Mouse (Mus musculus) lung, adult 18-20 months (tissue): ENCODE results near the gene Ece1.
A peak's percentile ranks its signal among the peaks of the same experiment; 100 is the strongest.
"Not testable (repeated sequence)": the region's sequence is repeated elsewhere in the genome, so short reads cannot be mapped to it uniquely, and the experiment has no call there.

Experiments
- DNase-seq, 2 experiments: peaks; one replicate each; pipeline ENCODE4 v3.0.0; 2022; ENCODE audit warnings: mixed read lengths in 2 of 2

The Ece1 gene

DNA sequence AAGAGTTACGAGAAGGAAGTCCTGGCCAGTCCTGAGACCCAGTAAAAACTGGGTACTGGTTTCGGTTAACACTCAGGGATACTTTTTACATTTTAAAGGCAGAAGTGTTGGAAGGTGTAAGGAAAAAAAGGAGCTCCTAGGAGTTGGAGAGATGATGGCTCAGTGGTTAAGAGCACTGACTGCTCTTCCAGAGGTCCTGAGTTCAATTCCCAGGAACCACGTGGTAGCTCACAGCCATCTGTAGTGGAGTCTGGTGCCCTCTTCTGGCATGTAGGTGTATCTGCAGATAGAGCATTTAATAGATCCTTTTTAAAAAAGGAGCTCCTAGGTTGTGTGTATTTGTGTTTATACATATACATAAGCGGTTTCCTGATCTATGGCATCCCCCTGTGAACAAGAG is 83.3 kb downstream of the Ece1 start:
- DNase-seq: no peak

DNA sequence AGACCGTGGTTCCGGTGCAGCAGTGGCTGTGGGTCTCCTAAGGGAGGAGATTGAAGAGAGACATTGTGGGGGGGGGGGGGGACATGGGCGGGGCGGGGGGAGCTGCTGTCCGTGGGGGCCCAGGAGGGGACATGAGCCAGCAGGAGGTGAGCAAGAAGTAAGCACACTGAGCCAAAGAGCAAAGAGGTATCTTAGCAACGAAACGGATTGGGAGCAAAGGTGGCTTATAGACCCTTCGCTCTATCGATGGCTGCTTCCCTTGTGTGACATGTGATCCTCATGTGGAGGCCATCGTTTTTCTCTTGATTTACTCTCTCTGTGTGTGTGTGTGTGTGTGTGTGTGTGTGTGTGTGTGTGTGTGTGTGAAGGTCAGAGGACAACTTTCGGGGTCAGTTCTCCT is 84.4 kb downstream of the Ece1 start:
- no peak for DNase-seq

DNA sequence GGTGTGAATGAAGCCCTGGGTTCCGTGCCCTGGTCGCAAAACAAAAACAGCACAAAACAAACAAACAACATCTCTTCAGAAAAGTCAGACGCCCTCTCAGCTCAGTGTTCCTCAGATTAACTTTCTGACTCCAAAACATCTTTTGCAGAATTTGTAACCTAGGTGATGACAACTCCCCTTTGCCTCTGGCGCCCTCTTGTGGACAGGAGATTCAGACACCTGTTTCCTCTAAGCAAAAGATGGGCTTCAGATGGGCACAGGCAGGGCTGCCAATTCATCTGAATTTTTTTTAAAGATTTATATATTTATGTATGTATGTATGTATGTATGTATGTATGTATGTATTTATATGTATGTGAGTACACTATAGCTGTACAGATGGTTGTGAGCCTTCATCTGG is 90.8 kb downstream of the Ece1 start:
- peak; percentile 76 to 84 for DNase-seq

DNA sequence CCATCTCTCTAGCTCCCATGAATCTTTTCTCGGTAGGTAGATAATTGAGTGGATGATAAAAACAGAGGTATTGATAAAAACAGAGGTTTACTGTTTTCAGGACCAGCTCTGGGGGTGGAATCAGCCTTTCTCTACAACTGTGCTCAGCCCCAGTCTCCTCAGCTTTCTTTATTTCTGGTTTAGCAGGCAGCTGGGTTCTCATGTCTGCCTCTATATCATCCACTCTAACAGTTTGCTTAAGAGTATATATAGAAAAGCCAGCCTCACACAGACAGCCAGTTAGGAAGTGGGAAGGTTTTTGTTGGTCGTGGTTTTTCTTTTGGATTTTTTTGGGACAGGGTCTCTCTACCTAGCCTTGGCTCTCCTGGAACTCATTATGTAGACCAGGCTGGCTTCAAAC is 92.1 kb downstream of the Ece1 start:
- DNase-seq: no peak

DNA sequence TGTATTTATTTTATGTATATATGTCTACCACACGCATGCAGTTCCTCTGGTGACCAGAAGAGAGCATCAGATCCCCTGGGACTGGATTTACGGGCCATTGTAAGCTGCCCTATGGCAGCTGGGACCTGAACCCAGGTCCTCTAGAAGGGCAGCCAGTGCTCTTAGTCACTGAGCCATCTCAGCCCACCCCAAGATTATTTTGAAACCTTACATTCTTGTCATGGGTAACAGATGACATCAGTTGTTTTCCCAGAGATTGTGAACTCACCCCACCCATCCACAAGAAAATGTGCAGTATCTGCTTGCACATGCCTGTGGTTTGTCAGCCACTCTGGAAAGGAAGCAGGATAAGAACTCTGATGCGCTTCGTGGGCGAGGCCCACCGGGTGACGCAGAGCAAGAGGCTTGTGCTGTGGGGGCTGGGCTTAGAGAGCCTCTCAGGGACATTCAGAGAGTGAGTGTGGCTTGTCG is 92.9 kb downstream of the Ece1 start:
- peak; percentile 82 to 86 for DNase-seq

DNA sequence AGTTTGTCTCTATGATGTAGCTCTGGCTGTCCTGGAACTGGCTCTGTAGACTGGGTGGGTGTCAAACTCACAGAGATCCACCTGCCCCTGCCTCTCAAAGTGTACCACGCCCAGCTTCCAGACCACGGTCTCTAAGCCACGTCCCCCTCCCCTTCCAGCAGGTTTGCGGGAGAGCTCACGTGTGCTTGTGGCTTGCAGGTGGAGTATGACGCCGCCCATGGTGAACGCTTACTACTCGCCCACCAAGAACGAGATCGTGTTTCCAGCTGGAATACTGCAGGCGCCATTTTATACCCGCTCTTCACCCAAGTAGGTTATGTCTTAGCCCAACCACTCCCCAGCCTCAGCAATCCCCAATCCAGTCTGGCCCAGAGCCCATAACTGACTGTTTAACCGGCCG is 94.2 kb downstream of the Ece1 start:
- DNase-seq: no peak

DNA sequence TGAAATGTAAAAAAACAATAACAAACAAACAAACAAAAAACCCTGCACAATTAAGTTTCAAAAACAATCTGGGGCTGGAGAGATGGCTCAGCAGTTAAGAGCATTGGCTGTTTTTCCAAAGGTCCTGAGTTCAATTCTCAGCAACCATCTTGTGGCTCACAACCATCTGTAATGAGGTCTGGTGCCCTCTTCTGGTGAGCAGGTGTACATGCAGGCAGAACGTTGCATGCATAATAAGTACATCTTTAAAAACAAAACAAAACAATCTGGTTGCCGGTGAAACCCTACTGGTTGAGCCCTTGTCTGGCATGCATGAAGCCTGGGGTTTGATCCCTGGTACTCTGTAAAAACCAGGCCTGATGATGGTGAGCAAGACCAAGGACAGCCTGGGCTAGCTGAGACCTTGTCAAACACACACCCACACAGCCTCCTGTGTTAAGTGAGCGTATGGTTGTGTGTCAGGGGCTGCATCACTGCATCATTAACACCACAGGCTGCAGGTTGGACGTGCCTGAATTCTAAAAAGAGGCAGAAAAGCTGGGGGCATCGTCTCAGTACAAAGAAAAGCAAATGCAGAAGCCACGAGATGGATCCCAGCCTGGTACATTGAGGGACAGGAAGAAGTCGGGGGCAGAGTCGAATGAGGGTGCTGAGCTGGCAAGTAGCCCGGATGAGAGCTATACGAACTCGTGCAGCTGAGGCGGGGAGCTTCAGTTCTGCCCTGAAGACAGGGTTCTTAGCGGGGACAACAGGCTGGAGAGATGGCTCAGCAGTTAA is 98.0 kb downstream of the Ece1 start:
- no peak for DNase-seq

DNA sequence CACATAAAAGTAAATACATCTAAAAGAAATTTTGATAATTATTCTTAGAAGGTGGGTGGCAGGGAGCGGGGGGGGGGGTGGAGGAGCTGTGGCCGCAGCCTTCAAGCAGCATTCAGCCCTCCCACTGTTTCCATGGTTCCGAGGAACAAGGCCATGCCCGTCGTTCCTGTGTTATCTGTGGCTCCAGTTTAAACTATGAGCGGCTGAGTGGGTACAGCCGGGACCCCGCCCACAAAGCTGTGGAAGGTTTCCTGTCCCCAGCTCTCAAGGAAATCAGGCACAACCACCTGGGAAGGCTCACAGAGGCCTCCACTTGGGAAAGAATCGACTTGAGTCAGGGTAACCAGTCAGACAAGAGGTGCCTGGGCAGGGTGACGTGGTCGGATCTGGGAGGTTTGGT is 98.7 kb downstream of the Ece1 start:
- peak; percentile 80 to 86 for DNase-seq

DNA sequence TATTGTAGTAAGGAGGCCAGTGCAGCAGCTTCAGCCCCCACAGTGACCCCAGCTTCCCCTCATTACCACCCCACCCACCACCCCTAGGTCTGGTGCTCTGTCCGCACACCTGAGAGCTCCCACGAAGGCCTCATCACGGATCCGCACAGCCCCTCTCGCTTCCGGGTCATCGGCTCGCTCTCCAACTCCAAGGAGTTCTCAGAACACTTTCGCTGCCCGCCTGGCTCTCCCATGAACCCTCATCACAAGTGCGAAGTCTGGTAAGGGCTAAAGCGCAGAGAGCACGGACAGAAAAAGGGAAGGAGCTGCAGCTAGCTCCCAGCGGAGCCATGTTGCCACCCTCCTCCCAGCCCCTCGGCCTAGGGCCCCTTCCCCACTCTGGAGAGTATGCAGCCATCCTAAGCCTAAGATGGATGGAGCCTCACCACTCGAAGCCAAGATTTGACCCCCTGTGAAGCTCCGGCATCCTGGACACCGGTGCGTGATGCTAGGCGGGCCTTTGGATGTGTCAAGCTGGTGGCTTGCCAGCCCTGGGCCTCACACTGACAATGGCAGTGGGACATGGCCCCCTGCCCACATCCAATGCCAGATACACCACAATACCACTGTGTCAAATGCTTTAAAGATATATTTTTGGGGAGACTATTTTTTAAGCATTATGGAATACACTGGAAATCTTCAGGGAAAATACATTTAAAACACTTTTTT is 100.8 kb downstream of the Ece1 start:
- no peak for DNase-seq

DNA sequence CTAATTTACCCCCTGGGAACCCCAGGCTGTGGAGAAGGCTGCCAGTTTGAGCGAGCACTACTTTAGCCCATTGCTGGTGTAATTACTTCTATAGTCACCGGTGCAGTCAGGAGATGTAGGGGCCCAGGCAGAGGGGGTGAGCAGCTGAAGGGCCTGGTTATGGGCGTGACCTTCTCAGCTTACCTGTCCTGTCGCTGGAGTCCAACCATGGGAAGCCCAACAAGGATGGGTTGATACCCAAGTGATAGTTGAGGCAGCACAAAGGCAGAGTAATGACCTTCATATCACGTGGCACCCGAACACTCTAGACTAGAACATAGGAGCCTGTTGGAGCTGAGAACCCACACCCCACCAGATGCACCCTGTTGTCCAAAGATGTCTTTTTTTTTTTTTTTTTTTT is 101.4 kb downstream of the Ece1 start:
- no peak for DNase-seq

DNA sequence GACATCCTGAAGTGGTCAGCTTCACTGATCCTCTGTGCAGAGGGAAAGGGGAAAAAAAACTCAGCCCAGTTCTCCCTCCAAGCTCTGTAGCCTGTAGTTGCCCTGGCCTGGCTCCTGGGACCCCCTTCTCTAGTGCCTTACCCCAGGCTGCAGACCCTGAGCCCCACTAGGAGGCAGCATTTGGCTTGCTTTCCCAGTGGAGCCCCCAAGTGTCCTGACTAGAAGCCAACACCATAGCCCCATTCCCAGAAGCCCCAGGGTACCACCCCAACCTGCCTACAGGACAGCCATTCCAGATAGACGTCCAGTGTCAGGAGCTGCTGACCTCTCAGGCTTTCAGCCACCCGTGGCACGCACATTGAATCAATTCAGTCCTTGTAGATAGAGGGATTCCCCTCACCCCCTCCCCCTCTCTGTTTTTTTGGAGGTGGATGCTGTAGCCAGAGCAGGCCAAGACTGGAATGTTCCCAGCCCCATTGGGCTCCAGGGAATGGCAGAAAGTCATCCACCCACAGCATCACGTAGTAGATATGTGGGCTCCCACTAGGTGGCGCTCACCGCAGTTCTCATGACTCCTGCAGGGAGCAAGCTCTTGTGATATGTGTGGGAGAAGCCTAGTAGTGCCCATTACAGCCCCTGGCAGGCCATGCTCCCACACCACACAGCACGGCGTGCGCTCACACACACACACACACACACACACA is 102.0 kb downstream of the Ece1 start:
- DNase-seq: peak; percentile 72 to 81

DNA sequence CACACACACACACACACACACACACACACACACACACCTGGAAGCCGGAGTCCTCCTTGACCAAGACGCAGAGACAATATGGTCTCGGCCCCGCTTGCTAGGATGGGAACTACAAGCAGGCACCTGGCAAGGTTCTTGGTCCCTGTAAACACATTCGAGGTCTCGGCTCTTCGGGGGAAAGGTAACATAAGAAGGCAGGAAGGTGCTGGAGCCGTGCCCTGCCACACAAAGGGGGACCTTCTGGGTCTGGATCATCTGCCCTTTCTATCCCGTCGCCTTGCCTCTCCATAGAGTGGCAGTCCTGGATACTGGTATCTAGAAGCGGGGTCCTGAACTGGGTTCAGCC is 102.5 kb downstream of the Ece1 start:
- DNase-seq: no peak

DNA sequence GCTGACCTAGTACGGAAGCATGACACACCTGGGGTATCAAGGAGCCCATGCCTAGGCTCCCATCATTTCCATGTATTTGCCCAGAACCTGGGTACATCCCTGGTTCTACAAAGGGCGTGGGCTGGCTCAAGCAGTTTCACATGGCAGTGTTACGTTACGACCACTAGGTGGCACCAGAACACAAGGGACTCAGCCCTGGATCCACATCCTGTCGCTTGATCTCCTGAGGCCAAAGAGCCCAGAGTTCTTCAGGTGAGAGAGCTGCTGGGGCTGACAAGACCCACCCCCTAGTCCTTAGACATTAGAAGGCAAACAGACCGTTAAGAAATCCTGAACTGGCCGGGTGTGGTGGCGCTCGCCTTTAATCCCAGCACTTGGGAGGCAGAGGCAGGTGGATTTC is 106.2 kb downstream of the Ece1 start:
- DNase-seq: peak; percentile 72 to 79

DNA sequence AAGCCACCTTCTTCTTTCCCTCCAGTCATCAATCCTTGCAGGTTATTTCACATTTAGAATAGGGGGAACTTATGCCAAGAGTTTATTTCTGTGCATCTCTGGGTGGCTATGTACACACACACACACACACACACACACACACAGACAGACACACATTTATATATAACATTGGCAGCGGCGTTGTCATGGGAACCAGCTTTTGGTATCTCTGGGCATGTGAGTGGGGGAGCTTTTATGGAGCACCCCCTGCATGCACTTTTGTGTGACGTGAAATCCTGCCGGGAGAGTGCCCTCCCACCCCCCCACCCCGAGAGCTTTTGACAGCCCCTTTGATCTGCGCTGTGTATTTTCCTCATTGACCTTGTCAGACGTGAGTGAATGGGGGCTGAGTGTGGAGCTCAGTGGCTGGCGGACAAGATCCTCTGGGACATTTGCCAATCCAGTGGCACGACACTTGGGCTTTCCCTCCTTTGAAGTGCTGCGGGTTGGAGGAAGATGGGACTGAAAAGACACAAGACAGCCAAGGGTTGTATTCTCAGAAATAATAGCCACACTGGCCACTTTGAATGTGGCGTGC is 108.7 kb downstream of the Ece1 start:
- DNase-seq: not testable (repeated sequence)

DNA sequence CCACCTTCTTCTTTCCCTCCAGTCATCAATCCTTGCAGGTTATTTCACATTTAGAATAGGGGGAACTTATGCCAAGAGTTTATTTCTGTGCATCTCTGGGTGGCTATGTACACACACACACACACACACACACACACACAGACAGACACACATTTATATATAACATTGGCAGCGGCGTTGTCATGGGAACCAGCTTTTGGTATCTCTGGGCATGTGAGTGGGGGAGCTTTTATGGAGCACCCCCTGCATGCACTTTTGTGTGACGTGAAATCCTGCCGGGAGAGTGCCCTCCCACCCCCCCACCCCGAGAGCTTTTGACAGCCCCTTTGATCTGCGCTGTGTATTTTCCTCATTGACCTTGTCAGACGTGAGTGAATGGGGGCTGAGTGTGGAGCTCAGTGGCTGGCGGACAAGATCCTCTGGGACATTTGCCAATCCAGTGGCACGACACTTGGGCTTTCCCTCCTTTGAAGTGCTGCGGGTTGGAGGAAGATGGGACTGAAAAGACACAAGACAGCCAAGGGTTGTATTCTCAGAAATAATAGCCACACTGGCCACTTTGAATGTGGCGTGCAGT is 112.9 kb downstream of the Ece1 start:
- DNase-seq: not testable (repeated sequence)

DNA sequence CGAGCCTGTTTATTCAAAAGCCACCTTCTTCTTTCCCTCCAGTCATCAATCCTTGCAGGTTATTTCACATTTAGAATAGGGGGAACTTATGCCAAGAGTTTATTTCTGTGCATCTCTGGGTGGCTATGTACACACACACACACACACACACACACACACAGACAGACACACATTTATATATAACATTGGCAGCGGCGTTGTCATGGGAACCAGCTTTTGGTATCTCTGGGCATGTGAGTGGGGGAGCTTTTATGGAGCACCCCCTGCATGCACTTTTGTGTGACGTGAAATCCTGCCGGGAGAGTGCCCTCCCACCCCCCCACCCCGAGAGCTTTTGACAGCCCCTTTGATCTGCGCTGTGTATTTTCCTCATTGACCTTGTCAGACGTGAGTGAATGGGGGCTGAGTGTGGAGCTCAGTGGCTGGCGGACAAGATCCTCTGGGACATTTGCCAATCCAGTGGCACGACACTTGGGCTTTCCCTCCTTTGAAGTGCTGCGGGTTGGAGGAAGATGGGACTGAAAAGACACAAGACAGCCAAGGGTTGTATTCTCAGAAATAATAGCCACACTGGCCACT is 117.1 kb downstream of the Ece1 start:
- DNase-seq: not testable (repeated sequence)

DNA sequence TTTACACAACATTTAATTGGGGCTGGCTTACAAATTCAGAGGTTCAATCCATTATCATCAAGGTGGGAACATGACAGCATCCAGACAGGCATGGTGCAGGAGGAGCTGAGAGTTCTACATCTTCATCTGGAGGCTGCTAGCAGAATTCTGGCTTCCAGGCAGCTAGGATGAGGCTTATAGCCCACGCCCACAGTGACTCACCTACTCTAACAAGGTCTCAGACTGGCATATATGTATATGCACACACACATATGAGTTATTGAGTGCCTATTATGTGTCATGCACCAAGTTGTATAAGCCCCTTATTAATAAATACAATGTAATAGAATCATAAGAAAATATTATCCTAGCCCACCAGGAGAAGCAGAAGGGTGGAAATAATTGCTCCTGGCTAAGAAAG is 120.8 kb downstream of the Ece1 start:
- no peak for DNase-seq

DNA sequence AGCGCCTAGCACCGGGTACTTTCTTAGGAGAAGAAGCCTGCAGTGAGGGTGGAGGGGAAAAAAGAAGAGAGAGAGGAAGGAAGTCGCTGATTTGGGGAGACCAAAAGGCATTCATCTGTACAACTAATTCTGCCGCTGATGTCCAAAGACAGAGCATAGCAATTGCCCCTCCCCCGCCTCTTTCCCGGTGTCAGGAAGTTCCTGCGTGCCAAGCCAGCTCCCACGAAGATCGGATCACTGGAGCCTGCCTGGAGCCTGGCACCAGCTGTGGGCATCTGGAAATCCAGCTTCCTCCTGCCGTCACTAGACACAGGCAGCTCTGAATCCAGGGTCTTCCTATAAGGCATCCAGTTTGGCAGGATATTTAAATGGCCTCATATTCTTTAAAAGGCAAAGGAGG is 122.2 kb downstream of the Ece1 start:
- DNase-seq: peak; percentile 71 to 80

DNA sequence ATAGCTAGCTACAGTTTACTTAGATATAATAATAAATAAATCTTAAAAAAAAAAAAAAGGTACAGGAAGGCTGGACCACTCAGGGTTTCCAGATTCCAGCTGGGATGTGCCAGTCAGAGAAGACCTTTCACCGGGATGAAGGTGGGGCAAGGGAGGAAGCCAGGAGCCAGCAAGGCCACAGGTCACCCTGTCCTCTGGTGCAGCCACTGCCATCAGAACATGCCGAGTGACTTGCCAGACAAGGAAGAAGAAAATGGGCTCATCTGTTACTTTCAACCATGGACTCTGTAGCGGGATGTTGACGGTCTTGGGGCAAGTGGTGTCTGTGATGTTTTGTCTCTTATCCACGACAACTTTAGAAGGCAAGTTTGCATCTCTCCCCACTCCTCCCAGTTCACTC is 122.7 kb downstream of the Ece1 start:
- no peak for DNase-seq

DNA sequence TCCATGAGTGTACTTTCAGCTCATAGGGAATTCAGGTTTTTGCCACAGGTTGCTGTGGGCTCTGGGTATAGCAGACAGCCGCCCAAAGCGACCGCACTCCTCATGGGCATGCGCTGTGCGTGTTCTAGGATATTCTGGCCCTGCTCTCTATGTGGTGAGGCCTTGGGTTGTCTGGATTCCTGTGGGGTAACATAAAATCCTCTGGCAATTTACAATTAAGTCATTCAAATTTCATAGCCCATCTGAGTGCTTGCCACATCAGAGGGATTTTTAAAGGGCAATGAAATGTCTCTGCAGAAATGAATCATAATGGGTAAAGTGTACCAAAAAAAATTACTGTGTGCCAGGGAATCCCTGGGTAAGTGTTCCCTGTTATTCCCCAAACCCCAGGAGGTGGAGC is 127.4 kb downstream of the Ece1 start:
- DNase-seq: no peak

DNA sequence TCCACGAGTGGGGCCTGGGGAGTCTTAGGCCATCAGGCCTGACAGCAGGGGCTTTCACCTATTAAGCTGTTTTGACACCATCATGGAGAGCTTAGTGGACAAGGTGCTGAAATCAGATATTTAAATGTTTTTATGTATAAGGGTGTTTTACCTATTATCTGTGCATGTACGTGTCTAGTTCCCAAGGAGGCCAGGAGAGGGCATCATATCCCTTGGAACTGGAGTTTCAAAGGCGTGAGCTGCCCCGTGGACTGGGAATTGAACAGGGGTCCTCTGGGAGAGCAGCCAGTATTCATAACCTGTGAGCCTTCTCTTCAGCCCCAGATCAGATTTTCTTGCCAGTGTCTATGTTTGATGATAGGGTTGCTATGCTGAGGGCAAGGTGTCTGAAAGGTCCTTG is 128.4 kb downstream of the Ece1 start:
- DNase-seq: no peak

DNA sequence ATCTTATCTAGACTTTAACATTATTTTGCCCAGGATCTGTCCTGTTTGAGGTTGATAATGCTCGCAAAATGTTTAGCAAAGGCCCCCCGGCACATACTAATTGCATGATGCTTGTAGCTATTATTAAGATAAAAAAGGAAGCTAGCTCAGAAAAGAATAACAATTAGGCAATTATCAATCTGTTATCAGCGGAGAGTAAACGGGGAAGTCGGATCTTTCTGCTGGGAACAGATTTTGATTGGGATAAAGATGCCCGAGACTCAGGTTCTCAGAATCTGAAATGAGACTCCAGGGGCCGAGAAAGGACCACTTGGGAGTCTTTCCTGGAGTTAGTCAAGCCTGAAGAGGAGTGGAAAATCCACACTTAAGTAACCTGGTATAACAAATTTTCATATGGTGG is 129.2 kb downstream of the Ece1 start:
- no peak for DNase-seq

DNA sequence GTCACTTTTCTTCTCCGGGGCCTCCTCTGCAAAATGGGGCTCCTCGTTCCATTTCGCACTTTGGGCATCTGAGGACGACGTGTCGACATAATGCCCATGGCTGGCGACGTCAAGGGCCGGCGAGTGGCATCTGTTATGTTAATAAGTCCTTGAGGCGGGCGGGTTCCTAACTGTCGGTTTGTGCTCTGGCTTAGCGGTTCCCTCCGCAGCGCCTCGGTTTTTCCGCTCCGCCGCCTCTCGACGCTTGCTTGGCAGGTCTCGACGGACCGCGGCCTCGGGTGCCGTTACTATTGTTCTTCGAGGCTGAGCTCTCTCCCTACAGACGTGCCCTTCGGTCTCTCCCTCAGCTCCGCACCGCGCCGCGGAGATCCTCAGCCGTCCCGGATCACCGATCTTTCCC is 130.9 kb downstream of the Ece1 start, which contains the start of gene Eif4g3:
Eif4g3 (plus strand) TSS at position 133 of the 400 bp plus-strand sequence.
- DNase-seq: no peak
